Mouse (Mus musculus) monocyte, adult 2 months (primary cell): ENCODE measurements around the gene Gsto2.

Experiments used
- DNase-seq, 2 experiments: peaks; one replicate each; pipeline ENCODE4 v3.0.0; 2022; ENCODE audit warnings: low spot score in 2 of 2, low read depth in 1 of 2

The Gsto2 gene

DNA sequence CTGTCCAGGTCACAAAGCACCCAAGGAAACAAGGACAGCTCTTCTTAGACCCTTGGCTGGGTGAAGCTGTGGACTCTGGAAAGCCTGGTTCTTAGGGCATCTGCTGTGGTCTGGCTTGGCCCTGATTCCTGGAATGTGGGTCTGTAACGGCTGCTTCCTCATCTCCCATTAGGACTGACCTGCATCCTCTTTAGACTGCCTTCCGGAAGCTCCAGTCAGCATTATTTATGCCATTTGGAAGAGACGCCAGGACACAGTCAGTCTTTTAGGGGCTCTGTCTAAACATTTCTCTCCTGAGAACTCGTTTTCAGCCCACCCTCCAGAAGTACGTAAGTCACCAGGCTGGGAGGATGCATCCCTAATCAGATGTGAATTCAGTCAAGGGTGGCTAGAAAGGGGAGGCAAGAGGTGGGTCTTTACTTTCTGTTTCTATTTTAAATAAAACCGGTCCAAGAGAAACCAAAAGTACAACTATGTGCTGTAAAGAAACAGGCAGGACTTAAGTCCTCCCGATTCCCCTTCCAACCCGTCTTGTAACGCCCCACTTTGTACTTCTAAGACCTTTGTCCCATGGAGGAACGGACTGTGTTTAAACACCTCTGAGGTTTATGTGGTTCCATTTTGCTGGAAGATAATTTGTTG, 25.3 kb downstream of the Gsto2 start:
- DNase-seq: no peak

- DNase-seq: no peak
Observed at GRCm38 (mm10) chr19:47891562-47892312, 26.4 kb downstream of the Gsto2 start.

DNA sequence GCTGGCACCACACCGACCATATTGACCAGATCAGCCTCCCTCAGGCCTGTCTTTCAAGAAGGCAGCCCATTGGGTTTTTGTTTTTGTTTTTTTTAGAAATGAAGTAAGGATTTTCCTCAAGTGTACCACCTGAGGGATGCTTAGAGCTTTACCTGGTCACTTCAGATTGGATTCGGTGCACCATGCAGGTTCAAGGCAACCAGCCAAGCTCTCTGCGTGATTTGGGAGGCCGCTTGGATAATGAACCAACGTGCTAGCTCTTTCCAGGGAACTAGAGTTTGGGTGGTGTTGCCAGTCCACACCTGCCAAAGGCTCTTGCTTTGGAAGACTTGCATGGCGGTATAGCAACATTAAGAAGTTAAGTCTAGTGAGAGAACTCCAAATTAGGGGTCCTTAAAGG, 27.8 kb downstream of the Gsto2 start:
- DNase-seq: no peak

- DNase-seq: no peak
Observed at GRCm38 (mm10) chr19:47898472-47899079, 33.2 kb downstream of the Gsto2 start.

- DNase-seq: no peak
Observed at GRCm38 (mm10) chr19:47900012-47900411, 34.7 kb downstream of the Gsto2 start.

DNA sequence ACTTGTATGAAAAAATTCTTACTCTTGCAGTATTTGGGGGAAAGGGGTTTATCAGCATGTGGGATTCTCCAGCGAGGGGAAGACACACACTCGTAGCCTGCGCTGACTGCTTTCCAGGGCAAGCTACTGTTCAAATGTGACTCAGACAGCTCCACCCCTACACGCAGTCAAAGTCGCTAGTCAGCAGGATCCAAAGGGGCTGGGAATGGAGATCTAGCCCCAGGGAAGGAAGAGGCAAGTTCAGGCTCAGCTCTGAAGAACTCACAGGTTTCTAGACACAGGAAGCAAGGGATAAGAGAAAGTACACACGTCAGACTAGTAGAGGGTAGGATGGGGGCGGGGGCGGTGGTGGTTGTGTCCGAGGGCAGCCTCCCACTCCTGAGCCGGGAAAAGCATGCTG, 35.2 kb downstream of the Gsto2 start:
- no peak for DNase-seq

- no peak for DNase-seq
Observed at GRCm38 (mm10) chr19:47902316-47903201, 37.2 kb downstream of the Gsto2 start.

DNA sequence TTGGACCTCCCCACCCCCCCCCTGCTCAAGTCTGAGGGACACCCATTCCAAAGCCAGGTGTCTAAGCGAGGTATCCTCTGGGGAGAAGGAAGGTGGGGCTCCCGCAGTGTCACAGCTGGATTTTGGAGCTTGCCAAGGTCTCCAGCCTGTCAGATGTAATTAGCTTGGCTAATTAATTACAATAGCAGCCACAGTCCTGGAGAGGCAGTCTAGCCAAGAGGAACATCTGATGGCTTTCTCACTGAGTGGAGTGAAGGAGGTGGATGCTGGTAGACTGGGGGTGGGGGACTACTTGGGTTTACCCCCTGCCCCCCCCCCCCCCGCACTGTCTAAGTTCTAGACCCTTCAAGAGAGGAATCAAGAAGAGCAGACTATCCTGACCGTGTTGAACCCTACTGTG, 38.3 kb downstream of the Gsto2 start:
- DNase-seq: no peak

GRCm38 (mm10) chr19:47905081-47905480, 39.7 kb downstream of the Gsto2 start:
- DNase-seq: no peak

DNA sequence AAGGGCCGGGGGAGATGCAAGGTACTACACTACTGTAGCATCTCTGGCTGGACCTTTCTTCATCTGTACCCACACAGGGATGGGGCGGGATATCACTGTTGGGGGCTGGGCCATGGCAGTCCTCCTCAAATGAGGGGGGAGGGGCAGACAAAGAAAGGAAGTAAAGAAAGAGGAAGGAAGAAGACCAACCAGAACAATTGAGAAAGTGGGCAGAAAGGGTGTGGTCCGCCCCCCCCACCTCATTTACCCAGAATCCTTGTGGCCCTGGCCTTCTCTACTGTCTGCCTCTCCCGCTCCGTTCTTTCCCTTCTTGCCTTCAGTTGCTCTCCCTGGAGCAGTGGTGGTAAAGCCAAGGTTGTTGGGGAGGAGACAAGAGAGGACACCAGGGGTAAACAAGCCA, 40.3 kb downstream of the Gsto2 start:
- no peak for DNase-seq

GRCm38 (mm10) chr19:47907596-47907995, 42.3 kb downstream of the Gsto2 start:
- no peak for DNase-seq

DNA sequence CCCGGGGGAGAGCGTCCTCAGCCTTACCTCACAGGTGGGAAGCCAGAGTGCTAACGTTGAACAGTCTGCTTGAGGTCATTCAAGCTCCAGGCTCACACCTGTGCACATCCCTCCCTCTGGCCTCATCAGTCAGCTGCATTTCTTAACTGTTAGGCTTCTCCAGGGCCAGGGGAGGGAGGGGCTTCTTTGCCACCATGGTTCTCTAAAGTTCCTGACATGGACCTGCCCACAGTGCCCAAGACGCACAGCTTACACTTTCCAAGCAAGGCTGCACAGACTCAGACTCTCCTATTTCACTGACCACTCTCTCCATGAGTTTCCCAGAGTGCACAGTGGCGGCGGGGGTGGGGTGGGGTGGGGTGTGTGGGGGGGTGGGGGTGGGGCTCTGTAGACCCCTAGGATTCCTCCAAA, 43.6 kb downstream of the Gsto2 start:
- no peak for DNase-seq

DNA sequence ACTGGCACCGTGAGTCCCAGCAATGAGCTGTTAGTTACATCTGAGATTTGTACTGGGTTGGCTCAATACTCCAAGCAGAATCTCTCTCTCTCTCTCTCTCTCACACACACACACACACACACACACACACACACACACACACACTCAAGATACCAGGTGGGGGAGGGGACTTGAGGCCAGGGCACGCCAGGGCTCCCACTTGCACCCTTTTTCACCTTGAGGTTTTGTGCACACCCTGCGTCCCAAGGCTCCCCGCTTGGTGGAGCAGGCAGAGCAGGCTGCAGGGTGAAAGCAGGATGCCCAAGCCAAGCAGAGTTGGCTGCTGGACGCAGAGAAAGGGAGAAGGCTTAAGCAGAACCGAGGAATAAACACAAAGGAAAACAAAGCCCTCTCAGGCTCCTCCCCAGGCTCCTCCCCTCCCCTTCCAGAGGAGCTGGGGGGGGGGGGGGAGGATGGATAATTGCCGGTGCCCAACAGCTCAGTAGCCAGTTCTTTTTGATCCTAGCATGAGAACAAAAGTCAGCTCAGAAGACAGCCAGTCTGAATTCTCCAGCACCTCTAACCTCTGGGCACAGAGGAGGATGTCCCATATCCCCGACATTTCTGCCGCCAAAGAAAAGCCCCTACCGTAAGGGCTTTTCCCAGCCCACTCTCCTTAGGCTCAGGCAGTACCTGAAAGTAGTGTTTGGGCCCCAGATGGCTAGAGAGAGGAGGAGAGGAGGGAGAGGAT, 44.2 kb downstream of the Gsto2 start:
- no peak for DNase-seq

DNA sequence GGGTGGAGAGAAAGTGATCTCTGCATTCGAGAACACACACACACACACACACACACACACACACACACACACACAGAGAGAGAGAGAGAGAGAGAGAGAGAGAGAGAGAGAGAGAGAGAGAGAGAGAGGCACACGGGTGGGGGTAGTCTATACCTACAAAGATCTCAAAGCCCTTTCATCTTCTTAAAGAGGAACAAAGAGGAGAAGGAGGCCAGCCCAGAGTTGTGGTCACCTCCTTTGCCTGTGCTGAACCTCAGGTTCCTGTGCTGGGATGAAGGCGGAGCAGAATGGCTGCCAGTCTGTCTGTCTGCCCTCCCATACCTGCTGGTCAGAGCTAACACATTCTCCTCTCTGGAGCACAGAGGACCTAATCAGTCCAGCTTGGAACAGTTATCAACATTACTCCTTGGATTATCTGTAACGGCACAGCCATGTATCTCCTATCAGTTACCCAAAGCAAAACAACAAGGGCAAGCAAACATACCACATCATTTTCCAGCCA, 44.8 kb downstream of the Gsto2 start:
- no peak for DNase-seq

GRCm38 (mm10) chr19:47910751-47911150, 45.4 kb downstream of the Gsto2 start:
- no peak for DNase-seq

GRCm38 (mm10) chr19:47913344-47913743, 48.0 kb downstream of the Gsto2 start:
- DNase-seq: no peak

DNA sequence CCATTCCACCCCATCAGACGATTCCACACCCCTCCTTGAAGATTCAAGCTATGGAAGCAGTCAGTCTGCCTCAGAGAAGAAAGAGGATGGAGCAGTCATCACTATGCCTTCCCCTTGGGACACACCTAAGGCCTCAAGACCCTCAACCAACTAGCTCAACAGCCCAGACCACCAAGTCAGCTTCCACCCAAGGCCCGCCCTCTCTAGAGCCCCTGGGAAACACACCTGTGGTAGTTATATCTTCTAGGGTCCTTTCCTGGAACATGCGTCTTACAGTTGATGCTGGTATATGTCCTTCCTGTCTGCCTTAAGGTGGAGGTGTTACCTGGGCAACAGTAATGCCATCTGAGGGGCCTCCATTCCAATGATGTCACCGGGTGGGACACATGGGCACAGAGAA, 48.9 kb downstream of the Gsto2 start:
- no peak for DNase-seq

DNA sequence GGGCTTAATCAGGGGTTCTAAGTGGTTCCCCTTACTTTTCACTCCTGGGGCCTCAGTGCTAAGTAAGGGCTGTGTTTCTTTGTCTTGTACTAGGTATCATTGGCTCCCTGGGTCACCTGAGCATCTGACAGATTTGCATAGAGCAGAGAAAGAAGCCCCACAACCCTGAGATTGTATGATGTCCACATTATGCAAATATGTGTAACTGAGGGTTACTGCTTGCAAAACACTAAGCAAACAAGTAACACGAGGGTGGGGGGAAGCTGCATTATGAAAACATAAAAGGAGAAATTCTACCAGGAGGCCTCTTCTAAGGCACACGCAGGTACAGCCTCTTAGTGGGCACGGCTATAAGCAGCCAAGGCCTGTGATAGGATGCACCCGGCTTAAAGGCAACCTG, 49.9 kb downstream of the Gsto2 start:
- no peak for DNase-seq

DNA sequence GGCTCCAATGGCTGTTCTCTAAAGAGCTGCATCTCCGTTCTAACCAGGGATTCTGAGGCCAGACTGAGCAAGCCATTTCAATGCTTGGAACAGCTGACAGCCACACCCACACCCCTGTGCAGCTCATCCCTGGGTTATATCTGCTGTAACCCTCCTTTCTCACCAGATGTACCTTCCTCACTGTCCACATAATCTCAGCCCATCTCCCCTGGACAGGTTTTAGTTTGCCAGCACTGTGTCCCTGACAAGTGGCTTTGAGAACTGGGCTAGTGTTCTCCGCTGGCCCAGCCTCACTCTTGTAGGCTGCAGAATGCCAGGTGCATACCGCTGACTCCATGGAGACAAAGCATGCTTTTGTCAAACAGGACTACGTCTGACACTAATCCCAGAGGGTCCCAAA, 52.1 kb downstream of the Gsto2 start:
- no peak for DNase-seq

DNA sequence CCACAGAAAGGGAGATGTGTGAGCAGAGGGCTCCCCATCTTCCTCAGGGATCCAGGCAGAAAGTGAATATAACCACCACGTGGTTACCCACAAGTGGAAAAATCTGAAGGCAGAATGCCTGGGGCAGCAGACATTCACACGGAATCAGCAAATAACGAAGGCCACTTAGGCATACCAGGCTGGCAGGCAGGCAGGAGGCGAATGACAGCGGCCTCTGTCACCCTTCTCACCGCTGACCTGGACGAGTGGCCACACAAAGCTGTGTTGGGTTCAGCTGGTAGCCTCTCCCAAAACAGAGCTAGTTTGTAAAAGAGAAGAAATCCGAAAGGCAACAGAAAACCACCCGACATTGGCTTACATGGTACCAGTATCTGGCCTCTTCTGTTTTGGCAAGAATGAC, 52.7 kb downstream of the Gsto2 start:
- no peak for DNase-seq
